Mouse (Mus musculus) adrenal gland, postnatal 14 days (tissue): Measurements from ENCODE around the gene Il2rb. TPM values are rescaled to one million over a fixed set of nuclear protein-coding genes. Genes with fewer than 3 reads are reported as not detected.

ENCODE experiments used
- DNase-seq: peaks from one replicate; pipeline ENCODE4 v3.0.0; 2021; ENCODE audit warnings: mixed read lengths
- total RNA-seq: library from RNA; stranded (reverse); gene quantifications from 2 replicates; pipeline ENCODE4 v1.2.3, GENCODE M21; 2021

The Il2rb gene
- total RNA-seq, 1 experiment from 2014 or later: 0.41 TPM

DNA sequence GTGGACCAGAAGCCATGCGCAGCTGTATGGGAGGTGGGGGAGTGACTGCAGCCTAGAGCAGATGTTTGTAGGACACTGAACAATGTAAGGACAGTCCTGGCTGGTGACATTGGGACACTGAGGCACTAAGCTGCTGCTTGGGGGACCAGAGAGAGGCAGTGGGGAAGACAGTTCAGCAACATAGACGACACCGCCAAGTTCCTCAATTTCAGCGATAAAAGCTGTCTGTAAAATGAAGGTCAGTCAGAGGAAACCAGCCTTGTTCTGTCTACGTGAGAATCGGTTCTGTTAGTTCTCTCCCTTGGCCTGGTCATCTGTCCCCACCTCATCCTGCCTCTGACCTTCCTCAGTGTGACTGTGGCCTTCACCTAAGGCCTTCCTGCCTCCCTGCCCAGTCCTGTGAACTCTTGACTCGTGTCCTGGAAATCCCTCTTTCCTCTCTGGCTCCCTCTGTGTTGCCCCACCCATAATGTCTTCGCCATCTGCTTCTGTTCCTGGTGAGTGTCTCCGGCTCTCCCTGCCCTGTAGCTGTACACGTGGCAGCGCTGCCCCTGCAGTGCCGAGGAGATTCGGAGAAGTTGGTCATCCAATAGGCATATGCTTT lies 25.1 kb upstream of the Il2rb start:
- peak; percentile 72 for DNase-seq

- no peak for DNase-seq
These were observed 23.1 kb upstream of the Il2rb start for GRCm38 (mm10) chr15:78518221-78518620.

DNA sequence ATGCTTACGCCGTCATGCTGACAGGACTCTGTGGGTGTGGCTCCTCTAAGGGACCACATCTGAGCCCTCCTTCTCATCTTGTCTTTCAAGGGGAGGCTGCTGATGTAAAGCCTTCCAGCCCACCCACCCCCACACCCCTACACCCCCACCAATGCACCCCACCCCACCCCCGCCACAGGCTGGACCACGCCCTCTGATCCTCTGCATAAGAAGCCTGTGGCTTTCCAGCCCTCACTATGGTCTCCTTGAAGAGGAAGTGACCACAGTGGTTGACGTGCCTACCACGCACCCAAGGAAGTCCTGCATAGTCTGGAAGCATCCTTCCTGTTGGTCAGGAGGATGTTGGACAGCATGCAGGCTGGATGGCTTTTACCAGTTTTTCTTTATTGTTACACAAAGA lies 20.7 kb upstream of the Il2rb start:
- DNase-seq: no peak

GRCm38 (mm10) chr15:78514393-78515146 lies 19.5 kb upstream of the Il2rb start:
- peak; percentile 87 for DNase-seq

DNA sequence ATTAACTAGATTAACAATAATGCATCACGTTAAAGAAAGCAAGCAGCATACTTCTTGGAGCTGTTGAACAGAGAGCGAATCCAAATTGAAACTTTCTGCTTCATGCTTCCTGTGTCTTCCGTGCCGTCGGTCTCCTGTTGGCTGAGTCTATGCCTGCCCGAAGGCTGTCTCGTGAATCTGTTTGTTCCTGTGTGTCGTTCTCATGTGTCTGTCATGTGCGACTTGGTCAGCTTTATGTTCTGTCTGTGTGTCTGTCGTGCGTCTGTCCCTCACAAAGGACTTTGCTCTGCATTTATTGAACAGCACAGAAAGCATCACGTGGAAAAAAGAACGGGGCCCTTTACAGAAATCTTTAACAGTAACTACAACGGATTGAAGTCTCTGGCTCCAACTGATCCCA lies 17.9 kb upstream of the Il2rb start:
- DNase-seq: no peak

DNA sequence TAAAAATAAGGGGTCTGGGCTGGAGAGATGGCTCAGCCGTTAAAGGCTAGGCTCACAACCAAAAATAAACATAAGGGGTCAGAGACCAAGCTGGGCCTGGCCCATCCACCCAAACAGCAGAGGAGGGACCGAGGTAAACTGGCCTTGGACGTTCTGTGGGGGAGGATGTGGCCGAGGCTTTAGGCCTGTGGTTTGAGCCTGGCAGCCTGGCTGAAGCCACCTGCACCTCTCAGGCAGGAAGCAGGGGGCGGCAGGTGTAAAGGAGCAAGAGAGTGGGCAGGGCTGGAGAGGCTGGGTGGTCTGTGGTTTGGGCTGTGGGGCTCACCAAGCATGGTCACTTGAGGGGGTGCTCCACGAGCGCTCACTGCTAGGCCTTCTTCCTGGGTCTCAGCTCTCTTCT lies 16.9 kb upstream of the Il2rb start:
- no peak for DNase-seq

GRCm38 (mm10) chr15:78510736-78511135 lies 15.7 kb upstream of the Il2rb start:
- DNase-seq: no peak

DNA sequence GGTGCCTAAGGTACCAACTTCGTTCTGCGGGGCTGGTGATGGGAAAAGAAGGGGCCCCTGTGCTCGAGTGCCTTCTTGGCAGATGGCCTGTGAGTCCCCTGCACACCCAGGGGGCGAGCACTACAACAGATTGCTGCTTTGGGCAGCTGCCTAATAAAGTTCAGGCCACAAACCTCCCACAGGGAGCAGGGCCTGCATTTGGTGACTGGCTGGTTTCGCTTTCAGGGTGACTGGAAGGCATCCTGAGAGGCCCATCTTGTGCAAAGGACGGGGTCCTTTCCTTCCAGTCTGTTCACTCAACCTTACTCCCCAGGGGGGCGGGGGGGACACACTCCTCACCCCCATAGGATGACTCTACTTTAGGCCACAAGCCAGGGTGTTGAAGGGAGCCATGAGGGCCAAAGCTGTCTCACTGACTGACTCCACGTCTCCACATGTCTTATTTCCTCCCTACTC lies 15.1 kb upstream of the Il2rb start:
- no peak for DNase-seq

DNA sequence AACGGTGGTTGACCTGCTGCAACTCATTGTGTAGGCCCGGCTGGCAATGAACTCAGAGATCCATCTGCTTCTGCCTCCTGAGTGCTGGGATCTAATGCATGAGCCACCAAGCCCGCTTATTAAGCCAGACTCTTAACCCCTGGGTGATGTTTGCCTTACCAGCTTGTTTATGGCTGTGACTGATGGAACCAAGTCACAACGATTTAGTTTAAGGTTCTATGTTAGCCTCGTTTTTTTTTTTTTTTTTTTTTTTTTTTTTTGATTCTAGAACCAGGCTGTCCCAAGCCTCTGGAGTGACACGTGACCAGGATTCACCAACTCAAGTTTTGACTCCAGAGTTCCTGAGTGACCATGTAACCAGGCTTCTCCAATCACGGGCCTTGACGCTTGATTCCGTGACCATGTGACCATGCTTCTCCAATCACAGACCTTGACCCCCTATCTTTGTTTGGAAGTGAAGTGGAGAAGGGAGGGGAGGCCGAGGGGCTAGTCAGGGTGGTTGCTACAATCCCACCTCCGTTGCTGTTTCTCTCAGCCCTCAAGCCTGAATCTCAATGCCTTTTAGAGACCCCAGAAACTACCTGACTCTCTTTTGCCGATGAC lies 14.3 kb upstream of the Il2rb start:
- DNase-seq: no peak

DNA sequence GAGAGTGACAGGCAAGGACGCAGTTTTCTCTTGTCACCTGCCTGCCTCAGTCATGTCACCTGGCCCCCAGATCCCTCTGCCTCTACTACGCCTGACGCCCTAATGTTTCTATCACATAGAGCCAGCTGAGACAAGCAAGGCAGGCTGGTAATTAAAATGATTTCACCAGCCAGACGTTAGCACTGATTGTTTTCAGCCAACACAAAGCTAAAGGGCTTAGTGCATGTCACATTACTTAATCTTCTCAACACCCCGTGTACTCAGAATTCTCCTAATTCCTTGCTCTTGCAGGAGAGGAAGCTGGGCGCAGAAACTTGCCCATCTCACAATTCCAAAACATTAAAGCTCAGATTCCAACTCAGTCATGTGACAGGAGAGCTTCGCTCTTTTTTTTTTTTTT lies 13.4 kb upstream of the Il2rb start:
- no peak for DNase-seq

DNA sequence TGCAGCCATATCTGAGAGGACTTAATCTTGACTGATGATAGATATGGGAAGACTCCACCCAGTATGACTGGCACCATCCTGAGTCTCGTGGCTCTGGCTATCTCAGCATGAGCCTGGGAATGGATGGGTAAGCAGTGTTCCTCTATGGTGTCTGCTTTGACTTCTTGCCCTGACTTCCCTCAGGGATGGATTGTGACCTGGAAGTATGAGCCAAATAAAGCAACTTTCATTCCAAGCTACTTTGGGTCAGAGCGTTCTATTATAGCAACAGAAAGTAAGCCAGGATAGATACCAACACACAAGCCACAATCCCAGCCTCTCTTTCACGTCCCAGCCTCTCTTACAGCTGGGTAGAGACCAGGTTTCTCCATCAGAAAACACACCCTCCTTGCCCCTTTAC lies 10.5 kb upstream of the Il2rb start:
- no peak for DNase-seq

GRCm38 (mm10) chr15:78504816-78505215 lies 9.7 kb upstream of the Il2rb start:
- DNase-seq: no peak

DNA sequence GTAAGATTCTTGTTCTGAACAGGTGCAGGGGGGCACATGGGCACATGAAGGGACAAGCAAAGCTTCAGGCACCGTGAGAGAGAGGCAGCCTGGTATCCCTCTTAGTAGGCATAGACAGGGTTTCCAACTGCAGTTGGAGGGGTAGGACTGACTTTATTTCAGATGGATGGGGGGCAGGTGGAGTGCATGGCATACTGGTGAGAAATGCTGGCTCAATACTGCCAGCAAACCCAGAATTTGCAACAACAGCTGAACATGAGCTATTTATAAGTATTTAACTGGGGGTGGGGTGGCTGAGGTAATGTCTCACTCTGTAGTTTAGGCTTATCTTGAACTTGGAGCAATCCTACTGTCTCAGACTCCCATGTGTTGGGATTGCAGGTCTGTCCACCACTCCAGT lies 8.9 kb upstream of the Il2rb start:
- DNase-seq: no peak

DNA sequence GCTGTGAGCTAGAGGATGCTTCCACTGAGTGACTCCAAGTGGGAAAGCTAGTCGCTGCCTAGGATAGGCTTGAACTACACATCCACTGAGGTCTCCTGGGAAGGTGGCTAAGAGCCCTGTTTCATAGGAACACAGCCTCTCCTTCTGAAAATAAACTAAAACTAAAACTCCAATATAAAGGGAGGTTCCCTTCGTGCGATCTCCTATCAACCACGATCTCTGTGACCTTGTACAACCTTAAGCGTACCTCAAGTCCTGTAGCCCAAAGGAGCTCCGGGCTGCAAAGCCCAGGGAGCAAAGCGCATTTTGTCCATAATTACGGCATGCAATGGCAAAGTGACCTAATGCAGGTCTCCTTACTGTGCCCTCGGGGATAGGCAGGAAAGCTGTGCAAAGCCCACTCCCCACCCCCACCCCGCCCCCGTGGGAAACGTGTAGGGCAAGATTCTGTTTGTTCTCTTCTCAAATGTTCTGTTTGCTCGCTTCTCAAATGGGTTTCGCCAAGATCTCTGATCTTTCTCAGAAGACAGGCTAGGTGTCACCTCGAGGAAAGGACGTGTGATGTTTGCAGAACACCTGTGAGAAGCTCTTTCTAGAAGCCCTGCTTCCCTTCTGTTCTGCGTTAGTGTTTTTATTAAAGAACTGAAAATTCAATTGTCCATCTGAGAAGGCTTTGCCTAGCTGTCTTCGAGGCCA lies 7.5 kb upstream of the Il2rb start:
- no peak for DNase-seq

- peak; percentile 46 for DNase-seq
These were observed 1.6 kb downstream of the Il2rb start for GRCm38 (mm10) chr15:78493401-78494010.

DNA sequence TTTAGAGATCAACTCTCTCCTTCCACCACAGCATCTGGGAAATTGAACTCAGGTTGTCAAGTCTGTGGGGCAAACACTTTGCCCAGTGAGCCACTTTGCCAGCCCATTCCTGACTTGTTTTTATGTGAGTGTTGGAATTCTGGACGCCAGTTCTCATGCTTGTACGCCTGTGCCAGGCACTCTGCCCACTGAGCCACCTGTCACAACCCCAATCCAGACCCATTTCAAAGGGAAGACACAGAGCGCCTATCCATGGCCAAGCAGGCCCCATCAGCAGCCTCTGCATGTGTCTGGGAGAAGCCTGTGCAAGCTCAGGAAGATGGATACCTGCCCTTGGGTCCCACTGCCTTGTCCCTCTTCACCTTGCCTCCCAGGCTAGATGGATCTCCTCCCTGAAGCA lies 3.8 kb downstream of the Il2rb start:
- DNase-seq: no peak

GRCm38 (mm10) chr15:78489906-78490305 lies 5.2 kb downstream of the Il2rb start:
- no peak for DNase-seq

DNA sequence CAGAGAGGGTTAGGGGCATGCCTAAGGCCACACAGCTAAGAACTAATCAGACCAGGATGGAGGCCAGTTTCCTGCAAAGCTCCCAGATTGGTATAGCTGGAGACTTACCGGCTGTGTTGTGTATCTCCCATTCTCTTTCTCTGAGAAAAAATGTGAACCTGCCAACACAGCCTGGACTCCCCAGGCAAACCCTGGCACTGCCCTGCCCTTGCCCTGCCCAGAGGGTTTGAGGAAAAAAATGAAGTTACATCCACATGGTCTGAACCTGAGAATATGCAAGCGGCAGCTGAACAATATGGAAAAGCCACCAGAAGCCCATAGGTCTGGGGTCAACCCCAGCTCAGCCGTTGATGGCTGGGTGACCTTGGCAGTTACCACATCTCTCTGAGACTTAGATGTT lies 5.8 kb downstream of the Il2rb start:
- DNase-seq: no peak

DNA sequence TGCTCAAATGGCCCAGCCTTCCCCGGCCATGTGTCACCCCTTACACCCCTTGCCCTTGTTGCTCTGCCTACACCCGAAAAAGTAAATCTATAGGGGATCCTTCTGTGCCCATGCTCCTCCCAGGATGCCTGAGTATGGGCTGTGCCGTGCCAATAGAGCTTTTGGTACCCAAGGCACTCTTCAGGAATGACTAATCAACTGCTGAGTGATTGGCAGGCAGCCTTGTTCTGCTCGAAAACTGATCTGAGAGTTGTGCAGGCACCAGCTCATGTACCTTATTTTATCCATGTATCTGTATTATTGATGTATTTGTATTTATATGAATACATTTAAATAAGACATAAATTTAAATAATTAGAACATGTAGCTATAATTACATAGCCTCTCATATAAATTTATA lies 8.0 kb downstream of the Il2rb start:
- DNase-seq: no peak

- no peak for DNase-seq
These were observed 8.5 kb downstream of the Il2rb start for GRCm38 (mm10) chr15:78486564-78486963.

DNA sequence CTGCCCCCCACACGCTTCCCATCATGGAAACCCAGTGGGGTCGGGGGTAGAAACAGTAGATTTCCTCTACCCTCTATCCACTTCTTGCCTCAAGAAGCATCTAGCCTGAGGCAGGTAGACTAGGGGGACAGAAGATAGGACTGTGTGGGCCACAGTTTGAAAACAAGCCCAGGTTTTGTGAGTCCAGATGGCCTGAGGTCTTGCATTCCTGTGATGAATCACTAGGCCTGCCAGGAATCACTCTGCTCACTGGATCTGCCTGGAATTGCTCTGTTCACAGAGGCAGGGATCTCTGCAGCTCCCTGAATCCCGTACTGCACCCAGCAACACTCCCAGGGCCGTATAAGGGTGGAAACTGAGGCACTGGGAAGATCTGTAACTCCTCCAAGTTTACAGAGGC lies 11.8 kb downstream of the Il2rb start:
- DNase-seq: no peak

DNA sequence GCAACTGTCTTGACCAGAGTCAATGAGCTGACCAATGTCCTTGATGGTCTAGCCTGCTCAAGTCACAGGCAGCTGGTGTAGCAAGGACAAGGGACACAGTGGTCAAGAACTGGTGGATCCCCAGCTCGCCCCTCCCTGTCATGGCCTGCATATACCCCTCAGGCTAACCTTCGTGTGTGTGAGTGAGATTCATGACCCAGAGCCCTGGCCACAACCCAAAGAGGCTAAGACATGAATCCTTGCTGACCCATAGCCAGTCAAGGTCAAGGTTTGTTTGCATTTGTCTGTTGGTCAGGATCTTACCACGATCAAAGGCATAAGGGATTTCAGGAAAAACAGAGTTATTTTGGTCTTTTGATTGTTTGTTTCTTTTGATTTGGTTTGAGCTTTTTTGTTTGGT lies 12.6 kb downstream of the Il2rb start:
- DNase-seq: peak; percentile 60
